Mouse (Mus musculus): ENCODE data around the gene Gm26897.

Gene Gm26897

GRCm38 (mm10) chr5:111733851-111734250, at the start of gene Gm26897:
Gene Gm26897, plus strand, starts transcription at chr5:111733924.
- no peak for DNase-seq (ENCODE audit: low spot score)

GRCm38 (mm10) chr5:111687370-111687769, 46.4 kb upstream of the Gm26897 start:
- no peak for DNase-seq (ENCODE audit: low spot score)

GRCm38 (mm10) chr5:111688584-111688983, 45.1 kb upstream of the Gm26897 start:
- DNase-seq (ENCODE audit: low spot score) = no peak

GRCm38 (mm10) chr5:111697996-111698395, 35.7 kb upstream of the Gm26897 start:
- no peak for DNase-seq (ENCODE audit: low spot score)

- DNase-seq (ENCODE audit: low spot score) = no peak
Observed at GRCm38 (mm10) chr5:111699711-111700303, 33.9 kb upstream of the Gm26897 start.

GRCm38 (mm10) chr5:111701634-111702329, 31.9 kb upstream of the Gm26897 start:
- DNase-seq (ENCODE audit: low spot score) = no peak

- no peak for DNase-seq (ENCODE audit: low spot score)
Observed at GRCm38 (mm10) chr5:111703586-111703985, 30.1 kb upstream of the Gm26897 start.

GRCm38 (mm10) chr5:111704326-111704725, 29.4 kb upstream of the Gm26897 start:
- no peak for DNase-seq (ENCODE audit: low spot score)

GRCm38 (mm10) chr5:111709195-111709901, 24.4 kb upstream of the Gm26897 start:
- no peak for DNase-seq (ENCODE audit: low spot score)

GRCm38 (mm10) chr5:111719018-111719417, 14.7 kb upstream of the Gm26897 start:
- DNase-seq (ENCODE audit: low spot score) = no peak

GRCm38 (mm10) chr5:111720726-111721125, 13.0 kb upstream of the Gm26897 start:
- no peak for DNase-seq (ENCODE audit: low spot score)

GRCm38 (mm10) chr5:111724713-111725112, 9.0 kb upstream of the Gm26897 start:
- DNase-seq (ENCODE audit: low spot score) = no peak

- no peak for DNase-seq (ENCODE audit: low spot score)
Observed at GRCm38 (mm10) chr5:111725195-111725920, 8.4 kb upstream of the Gm26897 start.

GRCm38 (mm10) chr5:111728411-111728810, 5.3 kb upstream of the Gm26897 start:
- DNase-seq (ENCODE audit: low spot score) = no peak

GRCm38 (mm10) chr5:111730560-111731167, 3.1 kb upstream of the Gm26897 start:
- no peak for DNase-seq (ENCODE audit: low spot score)

- no peak for DNase-seq (ENCODE audit: low spot score)
Observed at GRCm38 (mm10) chr5:111732194-111732593, 1.5 kb upstream of the Gm26897 start.

- no peak for DNase-seq (ENCODE audit: low spot score)
Observed at GRCm38 (mm10) chr5:111739480-111739879, 5.8 kb downstream of the Gm26897 start.

- DNase-seq (ENCODE audit: low spot score) = no peak
Observed at GRCm38 (mm10) chr5:111740384-111741275, 6.9 kb downstream of the Gm26897 start.

GRCm38 (mm10) chr5:111741352-111741751, 7.6 kb downstream of the Gm26897 start:
- DNase-seq (ENCODE audit: low spot score) = no peak

- DNase-seq (ENCODE audit: low spot score) = no peak
Observed at GRCm38 (mm10) chr5:111742290-111742898, 8.7 kb downstream of the Gm26897 start.

- DNase-seq (ENCODE audit: low spot score) = no peak
Observed at GRCm38 (mm10) chr5:111749599-111749998, 15.9 kb downstream of the Gm26897 start.
